10 mouse cellular contexts compared by ENCODE assay signal in genomic region chr4:120668551-120668950, GRCm38 (mm10). TPM values are rescaled to one million over a fixed set of nuclear protein-coding genes. Genes with fewer than 3 reads are reported as not detected.
DNase-seq lines count a peak whose midpoint lies in the region; ATAC-seq lines count a peak whose summit lies in the region.
"Had no signal": no experiment of that assay in that cellular context is flagged by ENCODE, and none has a peak within 500 bp of the region (broad histone marks: within the 10 kb centered on the region; RNA-seq: fewer than 3 reads in every experiment).

No protein-coding gene starts in this region.

- peaks cover 16% of the 10 kb centered on the region for H3K27me3 ChIP-seq in hindbrain, embryonic 11.5 days (ENCODE audit: control insufficient read depth, insufficient read depth, low read length)
- peaks cover 27% of the 10 kb centered on the region for H3K27me3 ChIP-seq in midbrain, embryonic 15.5 days (replicated peaks)

- ATAC-seq in hindbrain, embryonic 11.5 days (ENCODE audit: low FRiP score): no peak
- ATAC-seq in midbrain, embryonic 15.5 days (replicated peaks): no peak
- ATAC-seq: hindbrain, postnatal 0 days had no signal

- no peak overlapping the region for H3K9ac ChIP-seq in hindbrain, embryonic 11.5 days (ENCODE audit: low read depth, low read length)
- no peak overlapping the region for H3K9ac ChIP-seq in midbrain, embryonic 15.5 days

- DNase-seq in cerebellum, adult 11 months: peak; percentile 20
- DNase-seq in cerebellum, adult 8-10 months: no peak
- peak; percentile 35 for DNase-seq in ES-CJ7 (ENCODE audit: low read depth, low spot score)
- peak; percentile 27 to 54 for DNase-seq in heart, adult 9 months (ENCODE audit: low spot score in 2 of 2)
- DNase-seq in kidney, postnatal 14 days: peak; percentile 23
- no peak for DNase-seq in hindbrain, embryonic 11.5 days (ENCODE audit: low spot score)
- DNase-seq in thymus, postnatal 36 days: no peak
- DNase-seq: right cerebral cortex, postnatal 4 days had no signal

- H3K36me3 ChIP-seq in hindbrain, embryonic 11.5 days (ENCODE audit: control insufficient read depth, insufficient read depth, low read length): no peaks in the 10 kb centered on the region
- H3K36me3 ChIP-seq in midbrain, embryonic 15.5 days (replicated peaks): no peaks in the 10 kb centered on the region

- no peak overlapping the region for H3K27ac ChIP-seq in hindbrain, embryonic 11.5 days (ENCODE audit: low read depth, low read length)
- H3K27ac ChIP-seq in midbrain, embryonic 15.5 days: no peak overlapping the region
- H3K27ac ChIP-seq: hindbrain, postnatal 0 days had no signal

- WGBS in hindbrain, embryonic 11.5 days: 88% methylated on average over 4 of the region's 4 CpGs
- WGBS in midbrain, embryonic 15.5 days: 90% methylated on average over 4 of the region's 4 CpGs

- H3K4me2 ChIP-seq in hindbrain, embryonic 11.5 days (replicated peaks; ENCODE audit: low read depth, low read length): no peak overlapping the region
- H3K4me2 ChIP-seq in midbrain, embryonic 15.5 days: no peak overlapping the region

- H3K9me3 ChIP-seq in hindbrain, embryonic 11.5 days (ENCODE audit: control insufficient read depth, low read length): no peaks in the 10 kb centered on the region
- H3K9me3 ChIP-seq in midbrain, embryonic 15.5 days: no peaks in the 10 kb centered on the region

- H3K4me1 ChIP-seq in hindbrain, embryonic 11.5 days (replicated peaks; ENCODE audit: control insufficient read depth, insufficient read depth, low read length): no peaks in the 10 kb centered on the region
- H3K4me1 ChIP-seq in midbrain, embryonic 15.5 days: peaks cover 17% of the 10 kb centered on the region

- no peak overlapping the region for H3K4me3 ChIP-seq in hindbrain, embryonic 11.5 days (ENCODE audit: low read depth, low read length)
- no peak overlapping the region for H3K4me3 ChIP-seq in midbrain, embryonic 15.5 days

RNA-seq across cellular contexts. Expression of gene Cited4, which starts 2.2 kb away (rescaled TPM):
- polyA plus RNA-seq in hindbrain, embryonic 11.5 days (2014; fragmentation: Nextera tagmentation; extraction: Ambion mirVana): 6.9 and 7.8 TPM in 2 replicates
- polyA plus RNA-seq in midbrain, embryonic 15.5 days (2015; fragmentation: Nextera tagmentation; extraction: Ambion mirVana): 0.53 and 0.82 TPM in 2 replicates

Comparison
In these comparisons a context has a peak if more than half of its experiments do, and no peak if none do; other contexts are left out.
1. DNase-seq: peak in cerebellum, adult 11 months (single experiment), ES-CJ7 (single experiment), heart, adult 9 months (2 of 2) and kidney, postnatal 14 days (single experiment); none in cerebellum, adult 8-10 months (single experiment), hindbrain, embryonic 11.5 days (single experiment) and thymus, postnatal 36 days (0 of 2).